Mouse (Mus musculus): ENCODE measurements at regions not wholly inside any gene's neighbourhood (a gene's known extent, or its start where the extent isn't known, plus 50 kb on each side); places are given as distances from the start of the nearest gene placed in this dataset.
A peak's percentile ranks its signal among the peaks of the same experiment; 100 is the strongest.

GRCm38 (mm10) chr4:9132982-9133625 lies 894.3 kb upstream of the Car8 start:
- no peak for DNase-seq

GRCm38 (mm10) chr4:9132356-9132755 lies 893.5 kb upstream of the Car8 start:
- no peak for DNase-seq

GRCm38 (mm10) chr4:9131610-9132009 lies 892.8 kb upstream of the Car8 start:
- no peak for DNase-seq

GRCm38 (mm10) chr4:9125236-9125963 lies 886.6 kb upstream of the Car8 start:
- no peak for DNase-seq

DNA sequence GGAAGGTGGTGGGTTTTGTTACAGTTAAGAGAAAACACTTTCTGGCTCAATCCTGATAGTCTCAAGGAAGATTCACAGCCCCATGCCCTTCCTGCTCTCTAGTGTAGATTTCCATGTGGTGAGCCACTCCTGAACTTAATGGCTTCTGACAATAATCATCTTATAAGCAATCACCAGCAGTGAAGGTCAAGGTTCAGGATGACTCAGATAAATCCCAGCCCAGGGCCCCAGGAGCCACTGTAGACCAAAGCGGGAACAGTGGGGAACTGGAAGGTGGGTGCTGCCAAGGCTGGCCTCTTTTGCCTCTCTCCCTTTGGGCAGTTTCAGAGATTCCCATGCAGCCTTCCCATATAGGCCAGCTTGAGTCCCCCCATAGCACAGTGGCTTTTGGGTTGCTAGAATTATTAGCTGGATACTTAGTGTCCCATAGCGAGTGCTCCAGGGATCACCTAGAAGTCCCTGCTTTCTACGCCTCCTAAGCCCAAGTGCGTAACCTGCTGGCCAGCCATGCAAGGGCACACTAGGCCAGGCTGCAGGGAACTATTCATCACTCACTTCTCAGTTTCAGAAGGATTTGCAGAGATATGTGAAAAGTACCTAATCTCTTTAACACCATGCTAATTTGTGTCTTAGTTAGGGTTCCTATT lies 885.9 kb upstream of the Car8 start:
- no peak for DNase-seq

DNA sequence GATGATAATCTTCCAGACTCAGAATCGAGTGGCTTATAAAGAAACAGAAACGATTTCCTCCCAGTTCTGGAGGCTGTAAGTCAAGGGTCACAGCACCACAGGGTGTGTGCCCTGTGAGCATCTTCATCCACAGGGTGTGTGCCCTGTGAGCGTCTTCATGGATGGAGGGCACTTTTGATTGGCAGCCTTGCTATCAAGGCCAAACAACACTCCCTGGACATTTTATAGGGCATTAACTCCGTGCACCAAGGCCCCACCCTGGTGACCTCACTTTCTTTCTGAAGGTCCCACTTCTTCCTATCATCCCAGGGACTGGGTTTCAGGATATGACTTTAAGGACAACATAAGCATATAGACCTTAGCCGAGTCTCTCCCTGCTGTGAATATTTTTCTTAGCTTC lies 885.3 kb upstream of the Car8 start:
- DNase-seq = no peak

GRCm38 (mm10) chr4:9123396-9124031 lies 884.7 kb upstream of the Car8 start:
- DNase-seq = no peak

DNA sequence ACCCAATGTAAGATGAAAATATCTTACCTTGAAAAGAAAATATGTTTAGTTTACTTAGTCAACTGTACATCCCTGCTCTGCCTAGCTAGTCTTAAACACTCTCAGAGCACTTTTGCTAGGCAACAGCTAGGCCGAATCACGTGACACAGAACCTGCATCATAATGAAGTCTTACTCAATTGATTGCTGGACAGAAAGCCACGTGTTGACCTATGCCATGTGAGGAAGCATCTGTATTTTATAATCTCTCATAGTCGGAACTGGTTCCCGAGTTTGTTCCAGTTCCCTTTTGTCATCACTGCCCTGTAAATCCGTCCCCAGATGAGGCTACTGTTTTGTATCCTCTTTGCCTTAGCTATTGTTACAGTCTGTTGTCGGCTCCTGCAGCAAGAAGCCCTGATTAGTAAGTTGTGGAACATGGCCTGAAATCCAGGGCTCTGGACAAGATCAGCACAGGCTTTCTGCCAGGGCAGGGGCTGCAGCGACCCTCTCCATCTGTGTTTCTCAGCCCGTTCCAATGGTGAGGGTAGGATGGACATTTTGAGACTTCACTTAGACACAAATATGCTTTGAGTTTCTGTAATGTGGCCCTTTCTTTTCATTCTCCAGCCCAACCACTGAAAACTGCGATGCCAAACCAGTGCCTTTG lies 883.9 kb upstream of the Car8 start:
- DNase-seq = no peak

GRCm38 (mm10) chr4:9116955-9117647 lies 878.3 kb upstream of the Car8 start:
- DNase-seq = no peak

DNA sequence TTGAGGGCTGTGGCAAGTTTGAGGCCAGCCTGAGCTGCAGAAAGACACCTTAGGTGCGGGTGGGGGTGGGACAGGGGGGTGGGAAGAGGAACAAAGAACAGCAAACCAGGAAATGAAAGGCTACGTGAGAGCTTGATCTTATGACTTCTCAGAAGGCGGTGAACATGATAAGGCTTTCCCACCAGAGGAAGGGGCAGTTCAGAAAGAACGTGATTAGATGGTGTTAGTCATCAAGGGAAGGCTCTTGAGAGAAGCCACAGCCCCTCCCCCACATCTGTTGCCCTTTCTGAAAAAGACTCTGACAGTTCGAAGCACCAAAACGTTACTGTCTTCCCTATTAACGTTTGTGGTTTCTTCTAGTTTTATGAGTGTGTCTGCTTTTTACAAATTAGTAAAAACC lies 877.0 kb upstream of the Car8 start:
- no peak for DNase-seq

- no peak for DNase-seq
Observed at GRCm38 (mm10) chr4:9113982-9114381, 875.1 kb upstream of the Car8 start.

GRCm38 (mm10) chr4:9110355-9110754 lies 871.5 kb upstream of the Car8 start:
- DNase-seq = no peak

GRCm38 (mm10) chr4:9107295-9107694 lies 868.5 kb upstream of the Car8 start:
- DNase-seq = no peak

DNA sequence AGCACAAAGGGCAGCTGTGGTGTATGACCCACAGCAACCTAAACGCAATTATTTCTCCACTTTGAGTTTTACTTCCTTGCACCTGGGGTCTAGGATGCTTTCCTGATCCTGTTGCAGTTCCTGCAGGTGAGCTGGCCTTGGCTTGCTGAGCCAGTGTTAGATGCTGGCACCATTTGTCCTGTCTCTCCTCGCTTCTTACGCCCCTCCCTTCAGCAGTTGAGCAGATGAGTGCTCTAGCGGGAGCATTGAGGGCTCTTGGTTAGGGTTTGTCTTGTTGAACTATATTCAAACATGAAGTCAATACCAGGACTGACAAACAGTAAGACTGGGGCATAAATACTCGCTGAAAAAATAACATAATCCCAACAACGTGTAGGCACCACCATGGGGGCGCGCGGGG lies 867.9 kb upstream of the Car8 start:
- DNase-seq = no peak

GRCm38 (mm10) chr4:9104657-9105056 lies 865.8 kb upstream of the Car8 start:
- DNase-seq = no peak

DNA sequence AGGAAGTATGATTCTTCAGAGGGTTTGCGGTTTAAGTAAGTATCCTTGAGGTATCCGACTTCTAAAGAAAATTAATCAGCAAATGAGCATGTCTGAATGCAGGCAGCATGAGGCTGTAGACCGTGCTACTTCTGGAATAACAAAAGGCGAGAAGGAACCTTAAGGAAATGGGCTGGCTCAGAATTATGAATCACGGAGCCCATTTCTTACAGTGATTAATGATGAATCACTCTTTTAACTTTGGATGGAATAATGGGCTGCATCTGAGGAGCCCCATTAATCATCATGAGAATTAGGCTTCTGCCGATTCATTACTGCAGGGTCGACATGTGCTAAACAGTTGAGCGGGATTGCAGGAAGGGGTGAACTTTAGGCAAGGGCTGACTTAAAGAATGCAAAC lies 865.1 kb upstream of the Car8 start:
- no peak for DNase-seq

DNA sequence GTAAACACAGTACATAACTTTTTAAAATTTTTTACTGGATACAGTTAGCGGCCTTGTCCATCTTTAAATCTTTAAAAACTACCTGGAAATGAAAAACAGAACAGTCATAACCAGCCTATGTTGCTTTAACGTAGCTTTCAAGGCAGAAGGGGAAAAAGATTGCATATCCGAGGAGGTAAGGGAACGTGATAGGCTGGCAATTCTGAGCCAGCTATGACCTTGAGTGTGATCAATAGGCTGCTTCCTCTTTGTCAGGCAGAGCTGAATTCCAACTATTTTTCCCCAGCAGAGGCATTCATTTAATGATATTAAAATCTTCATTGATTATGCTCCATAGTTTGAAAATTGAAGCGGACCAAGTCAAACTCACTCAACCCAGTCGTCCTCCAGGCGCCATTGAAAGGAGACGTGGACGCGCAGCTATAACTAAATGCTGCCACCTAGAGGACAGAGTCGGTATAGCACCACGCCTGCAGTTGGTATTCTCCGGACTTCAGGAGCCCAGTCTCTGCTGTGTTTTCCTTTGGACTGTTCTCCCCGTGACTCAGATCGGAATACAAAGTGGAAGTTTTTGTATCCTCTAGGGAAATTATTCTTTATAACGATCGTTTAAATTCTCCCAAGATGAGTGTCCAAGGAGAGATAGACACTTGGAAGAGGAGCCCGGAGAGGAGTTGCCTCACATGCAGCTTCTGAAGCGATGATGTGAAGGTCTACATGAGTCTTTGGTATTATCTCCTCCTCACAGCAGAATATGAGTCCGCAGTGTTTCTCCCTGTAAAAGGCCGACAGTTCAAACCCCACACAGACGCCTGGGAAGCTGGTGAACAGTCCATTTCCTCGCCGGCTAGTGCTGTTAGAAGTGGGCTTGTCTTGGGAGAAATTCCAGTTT lies 858.2 kb upstream of the Car8 start:
- DNase-seq = peak; percentile 89

- no peak for DNase-seq
Observed at GRCm38 (mm10) chr4:9096274-9096673, 857.4 kb upstream of the Car8 start.

DNA sequence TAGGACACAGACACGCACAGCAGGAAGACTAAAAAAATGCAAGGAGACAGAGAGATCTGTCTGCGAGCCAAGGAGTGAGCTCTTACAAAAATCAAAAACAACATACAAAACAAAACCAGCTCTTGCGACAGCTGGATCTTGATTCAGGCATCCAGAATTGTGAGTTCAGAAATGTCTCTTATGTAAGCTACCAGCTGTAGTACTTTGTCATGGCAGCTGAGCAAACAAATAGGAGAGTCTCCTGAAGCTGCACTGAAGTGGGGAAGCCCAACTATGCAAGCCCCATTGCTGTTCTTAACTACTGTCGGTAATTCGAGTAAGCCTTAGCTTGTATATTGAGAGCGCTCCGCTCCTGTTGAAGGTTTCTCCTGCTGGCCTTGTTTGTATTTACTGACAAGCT lies 856.8 kb upstream of the Car8 start:
- no peak for DNase-seq

DNA sequence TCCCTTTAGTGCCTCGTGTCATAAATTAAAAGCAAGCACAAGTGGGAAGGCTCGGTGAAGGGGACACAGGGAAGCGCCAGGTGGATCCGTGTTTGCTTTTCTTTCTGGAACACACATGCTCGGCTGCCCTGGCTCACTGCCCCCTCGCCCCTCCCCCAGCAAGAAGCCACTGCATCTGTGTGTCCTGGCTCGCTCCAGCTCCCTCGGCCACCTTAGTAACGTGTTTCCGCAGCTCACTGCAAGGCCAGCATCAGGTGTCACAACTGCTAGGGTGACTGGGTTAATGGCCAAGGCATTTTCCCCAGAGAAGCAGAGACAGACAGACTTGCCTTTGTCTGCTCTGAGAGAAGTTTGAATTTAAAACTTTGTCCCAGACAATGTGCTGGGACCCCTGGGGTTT lies 855.7 kb upstream of the Car8 start:
- no peak for DNase-seq

- DNase-seq = no peak
Observed at GRCm38 (mm10) chr4:9094076-9094475, 855.2 kb upstream of the Car8 start.

Measured in adrenal gland, postnatal 25 days (tissue).